ENCODE assay signal across 24 mouse cellular contexts in the genomic region with DNA sequence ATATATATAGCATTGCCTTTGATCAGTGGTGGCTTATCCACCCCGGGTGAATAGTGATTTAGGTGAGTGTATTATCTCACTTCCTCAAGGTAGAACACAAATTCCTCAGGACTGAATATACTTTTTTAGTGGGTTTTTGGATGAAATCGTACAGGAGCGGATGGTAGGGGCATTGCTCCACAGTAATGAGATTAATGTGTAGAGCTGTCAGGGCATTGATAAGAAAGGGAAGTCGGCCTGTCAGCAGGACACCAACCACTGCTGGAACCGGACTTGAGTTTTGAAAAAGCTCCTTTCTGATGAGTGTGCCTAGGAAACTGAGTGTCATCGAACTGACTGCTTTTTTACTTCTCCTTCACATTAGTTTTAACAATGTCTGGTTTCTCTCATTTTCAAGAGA. TPM values are rescaled to one million over a fixed set of nuclear protein-coding genes. Genes with fewer than 3 reads are reported as not detected.
A peak's percentile ranks its signal among the peaks of the same experiment; 100 is the strongest.
DNase-seq lines count a peak whose midpoint lies in the region; ATAC-seq and TF ChIP-seq lines count a peak whose summit lies in the region.
"Had no signal": no experiment of that assay in that cellular context is flagged by ENCODE, and none has a peak within 500 bp of the region (broad histone marks: within the 10 kb centered on the region; RNA-seq: fewer than 3 reads in every experiment).

No protein-coding gene starts in this region.

- peaks cover 0 to 46% of the 10 kb centered on the region in 2 experiments; a peak in 3 of 4 replicates for H3K36me3 ChIP-seq in MEL (ENCODE audit: control insufficient read depth in 1 of 2, insufficient read depth in 2 of 2, low read length in 2 of 2)
- peaks cover 19% of the 10 kb centered on the region for H3K36me3 ChIP-seq in megakaryocyte, embryonic 14.5 days (replicated peaks; ENCODE audit: low read length)
- no peaks in the 10 kb centered on the region for H3K36me3 ChIP-seq in hindbrain, embryonic 12.5 days
- H3K36me3 ChIP-seq: heart, embryonic 10.5 days; heart, embryonic 15.5 days had no signal

- DNase-seq in MEL (ENCODE audit: low read depth, low spot score) = peak; percentile 69
- DNase-seq in right cerebral cortex, adult 18-20 months = no peak
- DNase-seq in kidney, adult 11 months = no peak
- DNase-seq: adrenal gland, adult 2 months; adrenal gland, postnatal 25 days; cerebellum, adult 18-20 months; cerebellum, adult 9-11 months; cerebellum, postnatal 36 days; forebrain, postnatal 0 days; gastrocnemius, postnatal 25 days; heart, adult 18-20 months; heart, postnatal 14 days had no signal

- peak overlapping the region; percentile 21 for H3K27ac ChIP-seq in MEL (ENCODE audit: control insufficient read depth, low read depth, low read length)
- no peak overlapping the region for H3K27ac ChIP-seq in hindbrain, embryonic 12.5 days
- H3K27ac ChIP-seq: embryonic facial prominence, embryonic 10.5 days; forebrain, embryonic 13.5 days; heart, embryonic 10.5 days; heart, embryonic 15.5 days; hindbrain, embryonic 10.5 days; hindbrain, embryonic 15.5 days had no signal

- TF ChIP-seq CTCF in MEL (IDR thresholded peaks at IDR 0.05 in 2 of 3, conservative IDR thresholded peaks at IDR 0.05 in 1 of 3; ENCODE audit: control insufficient read depth in 1 of 3, insufficient read depth in 1 of 3, low read depth in 2 of 3, low read length in 3 of 3, poor library complexity in 1 of 3, severe bottlenecking in 1 of 3) = no peak

- H3K4me1 ChIP-seq in MEL (ENCODE audit: control insufficient read depth in 1 of 2, insufficient read depth in 2 of 2, low read length in 2 of 2) = peaks cover 10 to 32% of the 10 kb centered on the region in 2 experiments
- H3K4me1 ChIP-seq in megakaryocyte, embryonic 14.5 days = peaks cover 51% of the 10 kb centered on the region
- no peaks in the 10 kb centered on the region for H3K4me1 ChIP-seq in hindbrain, embryonic 12.5 days
- H3K4me1 ChIP-seq: embryonic facial prominence, embryonic 10.5 days; forebrain, embryonic 13.5 days; heart, embryonic 10.5 days; heart, embryonic 15.5 days; hindbrain, embryonic 10.5 days; hindbrain, embryonic 15.5 days had no signal

- H3K4me3 ChIP-seq in MEL (ENCODE audit: control insufficient read depth in 1 of 2, insufficient read depth in 1 of 2, low read depth in 2 of 2, low read length in 2 of 2) = no peak overlapping the region
- peak overlapping the region; percentile 59 for H3K4me3 ChIP-seq in megakaryocyte, embryonic 14.5 days (replicated peaks)
- H3K4me3 ChIP-seq in hindbrain, embryonic 12.5 days = no peak overlapping the region
- H3K4me3 ChIP-seq: embryonic facial prominence, embryonic 10.5 days; forebrain, embryonic 13.5 days; heart, embryonic 10.5 days; heart, embryonic 15.5 days; hindbrain, embryonic 10.5 days; hindbrain, embryonic 15.5 days had no signal

- TF ChIP-seq RAD21 in MEL (IDR thresholded peaks at IDR 0.05; ENCODE audit: low read depth, low read length) = no peak

- no peaks in the 10 kb centered on the region for H3K9me3 ChIP-seq in MEL (replicated peaks; ENCODE audit: insufficient read depth, low read length)
- no peaks in the 10 kb centered on the region for H3K9me3 ChIP-seq in megakaryocyte, embryonic 14.5 days
- no peaks in the 10 kb centered on the region for H3K9me3 ChIP-seq in hindbrain, embryonic 12.5 days (replicated peaks)
- H3K9me3 ChIP-seq: embryonic facial prominence, embryonic 10.5 days; forebrain, embryonic 13.5 days; G1E; heart, embryonic 10.5 days; heart, embryonic 15.5 days; hindbrain, embryonic 10.5 days; hindbrain, embryonic 15.5 days had no signal

- no peak overlapping the region for H3K9ac ChIP-seq in MEL (ENCODE audit: control insufficient read depth, low read depth, low read length, poor library complexity, severe bottlenecking)
- no peak overlapping the region for H3K9ac ChIP-seq in hindbrain, embryonic 12.5 days
- H3K9ac ChIP-seq: forebrain, embryonic 13.5 days; forebrain, postnatal 0 days; heart, embryonic 15.5 days; hindbrain, embryonic 15.5 days had no signal

- 80% methylated on average over 6 of the region's 6 CpGs for WGBS in hindbrain, embryonic 12.5 days

- ATAC-seq in common myeloid progenitor, adult 5-6 weeks (replicated peaks; ENCODE audit: low read depth, poor library complexity, severe bottlenecking) = peak; percentile 73
- ATAC-seq in hindbrain, embryonic 12.5 days (ENCODE audit: low FRiP score) = no peak
- ATAC-seq: activated CD4-positive, CD25-positive, alpha-beta regulatory T cell, adult 4 months; forebrain, embryonic 13.5 days; forebrain, postnatal 0 days; Patski had no signal

- no peak for TF ChIP-seq POLR2A in MEL (IDR thresholded peaks at IDR 0.05; ENCODE audit: control insufficient read depth in 1 of 2, insufficient read depth in 1 of 2, low read depth in 1 of 2, low read length in 2 of 2, poor library complexity in 1 of 2)

- peaks cover 9% of the 10 kb centered on the region for H3K79me2 ChIP-seq in MEL (ENCODE audit: control insufficient read depth, insufficient read depth, low read length, poor library complexity)

- peak; percentile 74; a peak in 3 of 4 replicates for TF ChIP-seq EP300 in MEL (IDR thresholded peaks at IDR 0.05; ENCODE audit: low read depth in 1 of 2, low read length in 2 of 2)

- H3K27me3 ChIP-seq in MEL (ENCODE audit: control insufficient read depth in 1 of 2, insufficient read depth in 2 of 2, low read length in 2 of 2) = no peaks in the 10 kb centered on the region
- no peaks in the 10 kb centered on the region for H3K27me3 ChIP-seq in megakaryocyte, embryonic 14.5 days (replicated peaks)
- H3K27me3 ChIP-seq in hindbrain, embryonic 12.5 days = no peaks in the 10 kb centered on the region
- H3K27me3 ChIP-seq: forebrain, embryonic 13.5 days; heart, embryonic 15.5 days; hindbrain, embryonic 15.5 days; Patski had no signal

- no peak overlapping the region for H3K4me2 ChIP-seq in hindbrain, embryonic 12.5 days (replicated peaks)
- H3K4me2 ChIP-seq: forebrain, embryonic 13.5 days; heart, embryonic 15.5 days; hindbrain, embryonic 15.5 days had no signal

TF ChIP-seq in MEL, 35 proteins besides CTCF, POLR2A, EP300 and RAD21 (continues in another document):
- TF ChIP-seq TCF12 (IDR thresholded peaks at IDR 0.05; ENCODE audit: low read depth, low read length) (peak; percentile 50; the same call in 1 of the 2 replicates), TAL1 (IDR thresholded peaks at IDR 0.05; ENCODE audit: low read length) (peak; percentile 53), ZC3H11A (IDR thresholded peaks at IDR 0.05; ENCODE audit: low read depth, low read length) (no peak), SIN3A (IDR thresholded peaks at IDR 0.05; ENCODE audit: low read length) (0 out of 2 replicates have a peak, but pooled peaks have one; percentile 16), UBTF (IDR thresholded peaks at IDR 0.05; ENCODE audit: borderline replicate concordance, insufficient read depth, low read depth, low read length) (no peak), TBP (IDR thresholded peaks at IDR 0.05; ENCODE audit: low read depth, low read length) (0 out of 2 replicates have a peak, but pooled peaks have one; percentile 34), USF1 (IDR thresholded peaks at IDR 0.05; ENCODE audit: low read depth, low read length) (no peak), NELFE (IDR thresholded peaks at IDR 0.05; ENCODE audit: low read depth, low read length) (no peak), POLR2AphosphoS5 (IDR thresholded peaks at IDR 0.05; ENCODE audit: borderline replicate concordance, low read depth, low read length) (no peak), MYC (IDR thresholded peaks at IDR 0.05; ENCODE audit: low read depth, low read length) (no peak), GATA1 (IDR thresholded peaks at IDR 0.05; ENCODE audit: low read depth, low read length) (peak; percentile 74; the same call in 1 of the 2 replicates), USF2 (IDR thresholded peaks at IDR 0.05; ENCODE audit: borderline replicate concordance in 1 of 2, insufficient read depth in 1 of 2, low read depth in 1 of 2, low read length in 2 of 2) (no peak), BHLHE40 (IDR thresholded peaks at IDR 0.05; ENCODE audit: borderline replicate concordance, low read depth, low read length) (no peak), MAZ (IDR thresholded peaks at IDR 0.05; ENCODE audit: low read depth, low read length) (no peak), ETS1 (IDR thresholded peaks at IDR 0.05; ENCODE audit: low read depth, low read length) (0 out of 2 replicates have a peak, but pooled peaks have one; percentile 24), MXI1 (IDR thresholded peaks at IDR 0.05; ENCODE audit: low read depth, low read length) (no peak), NRF1 (IDR thresholded peaks at IDR 0.05; ENCODE audit: insufficient read depth, low read depth, low read length, poor library complexity, severe bottlenecking) (no peak), CHD1 (IDR thresholded peaks at IDR 0.05; ENCODE audit: low read depth, low read length) (no peak), HCFC1 (IDR thresholded peaks at IDR 0.05; ENCODE audit: low read depth, low read length) (no peak), ZNF384 (IDR thresholded peaks at IDR 0.05; ENCODE audit: low read depth, low read length) (no peak), ZMIZ1 (IDR thresholded peaks at IDR 0.05; ENCODE audit: low read depth, low read length) (no peak), MEF2A (IDR thresholded peaks at IDR 0.05; ENCODE audit: extremely low read depth, insufficient replicate concordance, low read depth, low read length, poor library complexity, severe bottlenecking) (no peak), SMC3 (IDR thresholded peaks at IDR 0.05; ENCODE audit: low read depth, low read length) (no peak), E2F4 (IDR thresholded peaks at IDR 0.05; ENCODE audit: borderline replicate concordance, low read depth, low read length) (no peak), CHD2 (IDR thresholded peaks at IDR 0.05; ENCODE audit: low read length) (no peak), ZKSCAN1 (IDR thresholded peaks at IDR 0.05; ENCODE audit: low read depth, low read length) (no peak), MAX (IDR thresholded peaks at IDR 0.05; ENCODE audit: low read length) (no peak), MAFK (IDR thresholded peaks at IDR 0.05; ENCODE audit: borderline replicate concordance, low read depth, low read length) (no peak), ELF1 (IDR thresholded peaks at IDR 0.05; ENCODE audit: low read depth, low read length) (no peak), KAT2A (conservative IDR thresholded peaks at IDR 0.05; ENCODE audit: low read depth, low read length) (no peak), MYB (IDR thresholded peaks at IDR 0.05; ENCODE audit: low read depth, low read length) (no peak)

RNA-seq across cellular contexts. Expression of a gene that starts 10.9 kb away (rescaled TPM):
- 11.0 and 12.4 TPM in 2 replicates for total RNA-seq in MEL (2012; rRNA removed)
- polyA plus RNA-seq in MEL (2012; ENCODE audit: insufficient read depth in 1 of 2, insufficient read length in 2 of 2, low read depth in 1 of 2, low replicate concordance in 2 of 2, missing spikeins in 1 of 2) = 10 to 100 TPM in 1 of 2 experiments, not detected in 1; 10.5 TPM
- 29.4 and 30.9 TPM in 2 replicates for total RNA-seq in common myeloid progenitor, adult 5-6 weeks (2017)
- polyA plus RNA-seq in megakaryocyte, embryonic 14.5 days (2012; ENCODE audit: insufficient read depth, low replicate concordance) = 2.6 and 2.9 TPM in 2 replicates
- polyA plus RNA-seq in hindbrain, embryonic 12.5 days (2016; fragmentation: Nextera tagmentation; extraction: Ambion mirVana) = 33.6 and 37.0 TPM in 2 replicates
